Mouse (Mus musculus): Measurements from ENCODE around the gene Celsr2.

Celsr2 gene

DNA sequence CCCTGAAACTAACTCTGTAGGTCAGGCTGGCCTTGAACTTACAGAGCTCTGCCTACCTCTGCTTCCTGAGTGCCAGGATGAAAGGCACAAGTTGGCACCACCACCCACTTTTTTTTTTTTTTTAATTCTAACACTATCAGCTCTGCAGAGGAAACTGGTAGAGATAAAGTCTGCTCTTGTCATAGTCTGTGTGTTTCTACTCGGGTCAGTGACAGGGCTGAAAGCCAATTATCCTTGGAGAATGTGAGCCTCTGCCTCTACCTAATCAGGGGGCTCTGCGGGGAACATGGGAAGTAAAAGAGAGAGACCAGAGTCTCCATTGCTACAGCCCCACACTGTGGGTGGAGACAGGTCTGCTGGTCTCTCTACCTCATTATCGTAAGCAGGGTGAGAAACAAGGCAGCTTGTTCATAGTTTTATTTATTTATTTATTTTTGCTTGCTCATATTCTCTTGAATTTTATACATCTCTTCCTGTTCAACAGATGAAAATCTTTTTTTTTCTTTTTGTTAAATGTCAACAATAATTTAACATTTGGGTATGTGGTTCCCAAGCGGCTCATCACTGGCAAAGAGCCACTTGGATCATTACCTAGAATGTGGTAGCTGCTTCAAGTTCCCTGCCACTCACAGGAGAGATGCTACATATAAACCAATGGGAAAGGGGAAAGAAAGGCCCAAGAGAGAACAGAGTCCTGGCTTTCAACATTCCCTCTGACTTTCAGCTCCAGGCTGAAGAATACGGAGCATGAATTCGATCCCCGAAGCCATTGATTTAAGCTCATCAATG lies 36.3 kb downstream of the Celsr2 start:
- DNase-seq, result no peak

- DNase-seq, result no peak
Measured at GRCm38 (mm10) chr3:108372691-108373090, 42.7 kb downstream of the Celsr2 start.

- no peak for DNase-seq
Measured at GRCm38 (mm10) chr3:108372274-108372673, 43.1 kb downstream of the Celsr2 start.

GRCm38 (mm10) chr3:108368721-108369120 lies 46.6 kb downstream of the Celsr2 start:
- no peak for DNase-seq

DNA sequence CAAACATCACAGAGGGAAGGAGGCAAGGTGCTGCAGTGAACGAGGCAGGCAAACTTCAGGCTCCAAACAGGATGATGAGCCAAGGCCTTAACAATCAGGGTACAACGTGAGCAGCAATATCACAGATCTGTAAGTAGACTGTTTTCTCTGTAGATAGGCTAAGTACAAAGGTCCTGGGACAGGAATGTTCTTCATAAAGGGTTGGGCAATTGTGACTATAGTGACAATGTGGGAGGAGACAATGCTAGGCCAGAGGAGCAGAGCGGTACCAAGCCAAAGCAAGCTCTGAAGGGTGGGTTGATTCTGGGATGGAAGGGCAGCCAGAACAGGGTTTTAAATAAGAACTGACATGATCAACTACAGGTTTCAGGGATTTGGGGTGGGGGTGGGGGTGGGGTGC lies 47.5 kb downstream of the Celsr2 start:
- no peak for DNase-seq

DNA sequence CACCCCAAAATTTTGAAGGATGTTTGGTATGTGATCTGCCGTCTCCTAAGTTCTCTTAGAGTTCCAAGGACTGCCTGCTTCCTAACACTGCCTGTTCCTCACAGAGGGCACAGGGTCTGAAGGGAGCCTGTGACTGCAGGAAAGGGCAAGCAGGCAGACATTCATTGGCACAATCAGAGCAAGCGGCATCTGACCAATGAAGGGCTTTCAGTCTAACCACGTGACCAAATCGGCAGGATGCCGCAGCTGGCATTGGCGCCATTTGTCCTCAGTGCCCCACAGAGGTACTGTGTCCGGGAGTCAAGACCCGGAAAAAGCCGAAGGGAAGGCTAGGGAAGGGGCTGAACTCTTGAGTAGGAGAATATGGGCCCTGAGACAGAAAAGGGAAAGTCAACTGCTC lies 48.2 kb downstream of the Celsr2 start:
- DNase-seq, result peak; percentile 68

- no peak for DNase-seq
Measured at GRCm38 (mm10) chr3:108364270-108364995, 50.9 kb downstream of the Celsr2 start, which contains the start of gene Mybphl. Mybphl (plus strand) TSS chr3:108364911.

- peak; percentile 56 for DNase-seq
Measured at GRCm38 (mm10) chr3:108363626-108364025, 51.7 kb downstream of the Celsr2 start.

- DNase-seq, result no peak
Measured at GRCm38 (mm10) chr3:108360894-108361293, 54.5 kb downstream of the Celsr2 start.

- DNase-seq, result peak; percentile 82
Measured at GRCm38 (mm10) chr3:108358445-108358844, 56.9 kb downstream of the Celsr2 start.

GRCm38 (mm10) chr3:108357051-108357450 lies 58.3 kb downstream of the Celsr2 start:
- no peak for DNase-seq

DNA sequence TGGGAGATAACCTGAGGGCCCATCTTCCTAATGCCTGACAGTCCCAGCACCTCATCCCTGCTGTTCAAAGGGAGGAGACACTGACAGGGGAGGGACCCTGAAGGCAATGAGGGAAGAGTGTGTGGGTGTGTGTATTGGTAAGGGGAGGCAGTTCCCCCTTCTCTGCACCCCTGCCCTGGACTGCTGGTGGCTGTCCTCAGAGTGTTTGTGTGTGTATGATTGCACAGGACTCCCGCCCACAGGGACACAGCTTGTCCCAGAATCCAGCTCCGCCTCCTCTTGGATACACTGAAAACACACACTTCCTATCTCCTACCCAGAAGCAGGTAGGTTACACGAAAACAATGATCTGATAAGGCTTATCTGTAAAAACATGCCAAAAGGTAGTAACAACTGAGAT lies 60.1 kb downstream of the Celsr2 start:
- DNase-seq, result peak; percentile 50

DNA sequence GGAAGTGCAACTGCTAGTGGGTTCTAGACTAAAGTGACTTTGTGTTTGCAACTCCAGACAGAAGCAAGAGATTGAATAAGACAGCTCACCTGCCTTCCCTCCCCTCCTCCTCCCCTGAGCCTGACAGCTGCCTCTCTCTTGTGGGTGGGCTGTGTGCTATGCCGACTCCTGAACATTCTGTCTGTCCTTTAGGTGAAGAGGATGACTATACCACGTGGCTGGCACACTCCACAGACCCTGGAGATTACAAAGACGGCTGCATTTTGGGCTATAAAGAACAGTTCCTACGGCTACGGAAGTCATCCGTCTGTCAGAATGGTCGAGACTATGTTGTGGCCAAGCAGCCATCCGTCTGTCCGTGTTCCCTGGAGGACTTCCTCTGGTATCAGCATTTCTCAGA lies 67.0 kb downstream of the Celsr2 start:
- peak; percentile 39 for DNase-seq

DNA sequence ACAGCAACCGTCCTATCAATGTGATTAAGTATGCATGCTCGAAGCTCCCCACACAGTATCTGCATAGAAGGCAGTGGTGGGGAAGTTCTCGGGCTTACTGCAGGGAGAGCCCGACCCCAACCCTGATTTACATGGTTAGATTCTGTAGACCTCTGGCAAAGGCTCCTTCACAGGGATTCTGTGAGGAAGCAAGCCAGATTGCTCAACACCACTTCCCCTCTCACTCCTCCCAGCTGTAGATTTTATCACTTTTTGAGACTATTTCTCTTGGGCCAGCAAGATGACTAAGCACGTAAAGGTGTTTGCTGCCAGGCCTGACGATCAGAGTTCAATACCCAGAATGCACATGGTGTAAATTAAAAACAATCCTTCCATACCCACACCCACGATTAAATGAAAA lies 69.5 kb downstream of the Celsr2 start:
- DNase-seq, result no peak

GRCm38 (mm10) chr3:108342185-108342584 lies 73.2 kb downstream of the Celsr2 start:
- peak; percentile 55 for DNase-seq

DNA sequence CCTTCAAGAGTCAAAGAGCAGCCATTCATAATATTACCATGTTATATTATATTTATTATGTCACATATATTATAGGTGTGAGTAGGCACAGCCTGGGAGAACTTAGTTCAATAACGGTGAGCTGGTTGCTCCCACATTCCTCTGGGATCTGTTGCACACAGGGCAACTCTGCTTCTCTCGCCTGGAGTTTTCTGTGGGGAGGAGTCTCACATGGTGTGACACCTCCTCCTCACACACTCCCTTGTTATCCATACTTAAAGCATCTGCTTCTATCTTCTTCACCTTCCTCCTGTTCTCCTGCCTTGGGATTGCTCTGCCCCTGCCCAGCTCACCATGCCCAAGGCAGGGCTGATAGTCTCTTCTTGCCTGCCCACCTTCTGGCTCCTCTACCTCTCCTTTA lies 74.3 kb downstream of the Celsr2 start:
- no peak for DNase-seq
